Mouse (Mus musculus): ENCODE results near the gene Grb2.

Gene Grb2

GRCm38 (mm10) chr11:115603128-115603475 is 105.3 kb downstream of the Grb2 start:
- no peak for TF ChIP-seq GATA4 (IDR thresholded peaks at IDR 0.05; ENCODE audit: insufficient replicate concordance, low read length)

DNA sequence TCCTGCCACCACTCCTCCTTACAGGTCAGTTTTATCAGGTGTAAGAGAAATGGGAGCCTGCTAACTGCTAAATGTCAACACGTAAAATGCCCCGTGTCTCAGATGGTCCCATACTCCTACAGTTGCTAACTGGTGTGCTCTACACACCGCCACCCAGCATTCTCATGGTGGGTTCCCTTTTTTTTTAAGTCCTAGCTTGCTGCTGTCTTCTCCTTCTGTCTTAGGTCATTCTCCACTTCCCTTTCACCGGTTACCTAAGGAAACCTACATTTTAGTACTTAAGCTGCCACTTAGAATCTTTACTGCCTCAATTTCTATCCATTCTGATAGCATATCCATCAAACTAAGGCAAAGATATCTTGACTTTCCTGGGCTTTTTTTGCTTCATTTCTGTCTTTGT is 107.2 kb downstream of the Grb2 start:
- no peak for TF ChIP-seq GATA4 (IDR thresholded peaks at IDR 0.05; ENCODE audit: insufficient replicate concordance, low read length)

DNA sequence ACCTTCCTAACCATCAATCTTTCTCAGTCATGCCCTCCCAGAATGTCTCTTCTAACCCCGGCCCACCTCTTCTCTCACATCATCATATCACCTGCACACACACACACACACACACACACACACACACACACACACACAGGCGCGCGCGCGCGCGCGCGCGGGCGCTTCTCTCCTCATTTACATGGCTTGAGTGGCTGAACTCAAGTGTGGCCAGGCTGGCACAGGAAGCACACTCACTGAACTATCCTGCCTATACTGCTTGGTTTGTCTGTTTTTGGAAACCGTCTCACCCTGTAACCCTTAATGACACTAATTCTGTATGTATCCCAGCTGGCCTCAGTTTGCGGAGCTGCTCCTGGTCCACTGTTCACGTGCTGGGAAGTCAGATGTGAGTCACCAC is 107.7 kb downstream of the Grb2 start:
- TF ChIP-seq GATA4 (IDR thresholded peaks at IDR 0.05; ENCODE audit: insufficient replicate concordance, low read length) = no peak

DNA sequence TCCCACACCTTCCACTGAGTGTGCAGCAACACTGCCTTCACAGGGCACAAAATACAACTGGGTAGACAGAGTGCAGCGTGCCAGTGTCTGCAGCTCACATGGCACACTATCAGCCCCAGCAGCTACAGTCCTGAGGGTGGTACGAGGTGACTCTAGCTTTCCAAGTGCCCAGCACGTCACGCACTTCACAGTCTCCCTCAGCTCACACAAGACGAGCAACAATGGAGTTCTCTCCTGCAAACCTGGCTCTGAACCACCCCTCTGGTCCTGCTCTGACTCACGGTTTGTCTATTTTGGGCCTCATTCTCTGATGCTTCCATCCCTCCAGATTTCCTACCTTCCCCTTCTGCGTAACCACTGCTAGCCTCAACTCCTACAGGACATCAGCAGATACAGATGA is 108.7 kb downstream of the Grb2 start:
- TF ChIP-seq GATA4 (IDR thresholded peaks at IDR 0.05; ENCODE audit: insufficient replicate concordance, low read length) = no peak

- TF ChIP-seq GATA4 (IDR thresholded peaks at IDR 0.05; ENCODE audit: insufficient replicate concordance, low read length) = no peak
These were observed 110.1 kb downstream of the Grb2 start for GRCm38 (mm10) chr11:115598309-115598708.

GRCm38 (mm10) chr11:115595209-115595608 is 113.2 kb downstream of the Grb2 start:
- no peak for TF ChIP-seq GATA4 (IDR thresholded peaks at IDR 0.05; ENCODE audit: insufficient replicate concordance, low read length)
